Mouse (Mus musculus): Measurements from ENCODE around the gene Cpm.

Cpm gene

GRCm38 (mm10) chr10:117619041-117619861 lies 10.0 kb upstream of the Cpm start:
- DNase-seq (ENCODE audit: extremely low spot score, low read depth, low spot score) = no peak

- no peak for DNase-seq (ENCODE audit: extremely low spot score, low read depth, low spot score)
These were observed 9.5 kb upstream of the Cpm start for GRCm38 (mm10) chr10:117619862-117620179.

- DNase-seq (ENCODE audit: extremely low spot score, low read depth, low spot score) = no peak
These were observed 8.8 kb upstream of the Cpm start for GRCm38 (mm10) chr10:117620530-117620929.

- no peak for DNase-seq (ENCODE audit: extremely low spot score, low read depth, low spot score)
These were observed 8.3 kb upstream of the Cpm start for GRCm38 (mm10) chr10:117620934-117621501.

GRCm38 (mm10) chr10:117621616-117622533 lies 7.4 kb upstream of the Cpm start:
- no peak for DNase-seq (ENCODE audit: extremely low spot score, low read depth, low spot score)

GRCm38 (mm10) chr10:117623358-117623757 lies 5.9 kb upstream of the Cpm start:
- DNase-seq (ENCODE audit: extremely low spot score, low read depth, low spot score) = no peak

DNA sequence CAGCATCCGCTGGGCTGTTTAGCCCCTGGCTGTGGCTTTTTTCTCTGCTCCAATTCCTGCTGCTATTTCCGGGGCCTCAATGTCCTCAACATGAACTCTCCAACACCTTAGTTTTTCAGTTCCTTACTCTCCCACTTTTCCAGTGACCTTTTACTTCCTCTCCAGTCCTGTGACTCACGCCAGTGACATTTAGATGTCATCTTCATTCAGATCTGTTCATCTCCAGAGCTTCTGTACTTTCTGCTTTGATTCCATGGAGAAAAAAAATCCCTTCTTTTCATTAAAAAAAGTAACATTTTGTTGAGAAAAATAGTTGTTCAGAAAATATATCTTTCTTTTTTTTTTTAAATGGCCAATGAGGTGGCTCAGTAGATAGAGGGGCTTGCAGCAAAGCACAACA lies 5.1 kb upstream of the Cpm start:
- no peak for DNase-seq (ENCODE audit: extremely low spot score, low read depth, low spot score)

- no peak for DNase-seq (ENCODE audit: extremely low spot score, low read depth, low spot score)
These were observed 4.4 kb upstream of the Cpm start for GRCm38 (mm10) chr10:117624655-117625497.

GRCm38 (mm10) chr10:117625500-117626296 lies 3.6 kb upstream of the Cpm start:
- no peak for DNase-seq (ENCODE audit: extremely low spot score, low read depth, low spot score)

GRCm38 (mm10) chr10:117626297-117626613 lies 3.0 kb upstream of the Cpm start:
- DNase-seq (ENCODE audit: extremely low spot score, low read depth, low spot score) = no peak

DNA sequence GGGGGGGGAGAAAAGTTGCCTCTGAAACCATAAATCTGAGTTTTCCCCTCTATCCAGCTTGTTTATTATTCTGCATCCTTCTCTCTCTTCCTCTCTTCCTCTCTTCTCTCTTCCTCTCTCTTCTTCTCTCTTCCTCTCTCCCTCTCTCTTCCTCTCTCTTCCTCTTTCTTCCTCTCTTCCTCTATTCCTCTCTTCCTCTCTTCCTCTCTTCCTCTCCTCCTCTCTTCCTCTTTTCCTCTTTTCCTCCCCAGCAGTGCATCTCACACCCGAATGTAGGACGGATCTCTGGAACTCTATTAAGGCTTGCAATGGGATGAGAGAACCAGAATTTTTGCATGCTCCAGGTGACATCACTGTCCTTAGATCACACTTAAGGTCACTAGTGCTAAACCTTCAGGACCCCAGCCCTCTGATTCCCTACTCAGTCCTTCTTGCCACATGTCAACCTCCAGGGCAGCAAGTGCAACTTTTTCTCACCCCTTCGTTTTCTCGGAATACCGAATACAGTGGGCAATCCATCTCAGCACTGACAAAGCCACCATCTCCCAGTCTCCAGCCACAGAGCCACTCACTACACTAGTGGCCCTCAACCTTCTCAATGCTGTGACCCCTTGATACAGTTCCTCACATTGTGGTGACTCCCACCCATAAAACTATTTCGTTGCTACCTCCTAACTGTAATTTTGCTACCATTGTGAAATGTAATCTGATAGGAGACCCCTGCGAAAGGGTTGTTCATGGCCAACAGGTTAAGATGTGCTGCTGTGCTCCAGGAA lies 2.3 kb upstream of the Cpm start:
- DNase-seq (ENCODE audit: extremely low spot score, low read depth, low spot score) = no peak

- DNase-seq (ENCODE audit: extremely low spot score, low read depth, low spot score) = no peak
These were observed 1.7 kb upstream of the Cpm start for GRCm38 (mm10) chr10:117627616-117627930.

DNA sequence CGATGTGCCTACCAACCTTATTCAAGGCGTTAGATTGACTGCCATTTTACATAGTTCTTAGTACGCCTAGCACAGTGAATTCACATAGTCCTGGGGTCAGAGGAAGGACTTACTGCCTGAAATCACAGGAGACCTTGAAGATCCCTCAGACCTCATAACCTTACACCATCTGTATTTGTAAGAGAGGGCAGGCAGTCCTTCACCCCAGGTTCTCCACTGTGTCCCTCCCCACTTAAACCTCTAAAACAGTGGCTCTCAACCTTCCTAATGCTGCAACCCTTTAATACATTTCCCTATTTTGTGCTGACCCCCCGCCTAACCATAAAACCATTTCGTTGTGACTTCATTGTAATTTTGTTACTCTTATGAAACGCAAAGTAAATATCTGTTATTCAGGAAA lies 1.4 kb upstream of the Cpm start:
- DNase-seq (ENCODE audit: extremely low spot score, low read depth, low spot score) = no peak

- no peak for DNase-seq (ENCODE audit: extremely low spot score, low read depth, low spot score)
These were observed 734 bp upstream of the Cpm start for GRCm38 (mm10) chr10:117628363-117629168.

DNA sequence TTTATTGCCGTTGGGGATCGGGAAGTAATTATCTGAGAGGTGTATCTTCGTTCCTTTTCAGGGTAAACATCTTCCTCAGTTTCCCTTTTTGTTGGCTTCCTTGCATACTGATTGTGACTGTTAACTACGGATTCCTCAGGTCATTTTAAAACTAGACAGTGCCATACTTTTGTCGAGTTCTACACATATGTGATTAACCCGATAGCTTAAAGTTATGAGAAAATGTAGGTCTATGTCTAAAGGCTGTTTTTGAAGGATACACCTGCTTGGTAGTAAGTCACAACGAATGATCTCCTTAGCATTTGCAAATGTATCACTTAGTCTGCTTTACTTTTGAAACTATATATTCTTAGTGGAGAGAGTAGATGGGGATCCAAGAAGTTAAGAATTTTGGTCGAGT lies 876 bp downstream of the Cpm start:
- no peak for DNase-seq (ENCODE audit: extremely low spot score, low read depth, low spot score)

GRCm38 (mm10) chr10:117630810-117631209 lies 1.5 kb downstream of the Cpm start:
- no peak for DNase-seq (ENCODE audit: extremely low spot score, low read depth, low spot score)

DNA sequence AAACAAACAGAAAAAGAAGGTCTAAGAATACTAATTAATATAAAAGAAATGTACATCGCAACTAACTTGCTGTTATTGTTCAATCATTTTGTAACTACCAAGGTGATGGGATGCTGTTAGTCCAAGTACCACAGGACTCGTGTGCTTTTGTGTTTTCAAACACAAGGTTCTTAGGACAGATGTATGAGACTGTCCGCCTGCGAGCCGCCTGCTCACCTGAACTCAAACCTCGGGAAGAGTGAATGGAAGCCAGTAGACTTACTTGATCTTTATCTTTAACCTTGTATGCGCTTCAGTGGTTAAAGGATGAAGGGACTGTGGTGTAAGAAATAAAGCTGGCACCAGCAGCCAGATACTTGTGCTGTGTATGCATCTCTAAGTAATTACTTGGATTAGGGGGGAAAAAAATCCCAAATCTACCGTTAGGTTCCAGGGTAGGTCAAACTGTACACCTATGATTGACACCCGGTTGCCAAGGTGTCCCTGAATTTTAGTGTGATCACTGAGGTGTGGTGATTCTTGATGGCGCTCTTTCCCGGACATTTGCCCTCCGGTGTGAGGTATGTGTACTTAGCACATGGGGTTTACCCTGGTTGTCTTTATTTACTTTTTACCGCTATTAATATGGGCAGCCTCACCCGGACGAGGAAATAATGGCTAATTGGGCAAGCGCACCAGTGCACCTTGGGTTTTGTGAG lies 2.4 kb downstream of the Cpm start:
- no peak for DNase-seq (ENCODE audit: extremely low spot score, low read depth, low spot score)

DNA sequence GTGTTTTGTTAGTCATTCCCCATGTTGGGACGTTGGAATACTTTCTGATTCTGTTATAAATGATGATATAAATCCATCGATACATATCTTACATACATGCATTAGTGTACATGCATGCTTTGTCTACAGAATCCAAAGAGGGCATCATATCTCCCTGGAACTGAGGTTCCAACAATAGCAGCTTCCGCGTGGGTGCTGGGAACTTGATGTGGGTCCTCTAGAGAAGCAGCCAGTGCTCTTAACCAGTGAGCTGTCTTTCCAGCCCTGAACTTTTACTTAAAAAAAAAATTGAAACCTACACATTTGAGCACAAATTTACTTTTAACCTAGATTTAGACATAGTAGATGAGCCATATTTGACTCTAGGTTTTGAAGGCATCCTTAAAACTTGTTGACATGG lies 3.1 kb downstream of the Cpm start:
- no peak for DNase-seq (ENCODE audit: extremely low spot score, low read depth, low spot score)

All from hindlimb bud, embryonic 11.5 days (tissue).